Mouse (Mus musculus) forebrain, embryonic 14.5 days (tissue): ENCODE results near the gene Ring1. TPM values are rescaled to one million over a fixed set of nuclear protein-coding genes. Genes with fewer than 3 reads are reported as not detected.
"Not testable (repeated sequence)": the region's sequence is repeated elsewhere in the genome, so short reads cannot be mapped to it uniquely, and the experiment has no call there.

Experiments
- ATAC-seq: fragments of 200-750 bp; cut with Nextera tagmentation; 2 replicates; pipeline ENCODE4 v1.8.0; 2017; ENCODE audit warnings: mild to moderate bottlenecking, moderate library complexity
- DNase-seq: peaks from one replicate; pipeline ENCODE4 v3.0.0-alpha.2; 2015; ENCODE audit warnings: low spot score
- H3K27ac ChIP-seq: fragments of 300-500 bp; sonication (generic); 2 replicates; pipeline ENCODE4 v1.5.1; 2014; ENCODE audit warnings: low read depth, mild to moderate bottlenecking, control low read depth, low read length, moderate library complexity
- H3K27me3 ChIP-seq: fragments of 300-500 bp; sonication (generic); replicated peaks from 2 replicates; pipeline ENCODE4 v1.6.1; 2014; ENCODE audit warnings: low read length, control low read depth, mixed read lengths; ENCODE audit not compliant: control insufficient read depth, insufficient read depth
- H3K36me3 ChIP-seq: fragments of 300-500 bp; sonication (generic); 2 replicates; pipeline ENCODE4 v1.6.1; 2014; ENCODE audit warnings: low read length, control low read depth; ENCODE audit not compliant: control insufficient read depth, insufficient read depth
- H3K4me1 ChIP-seq: fragments of 300-500 bp; sonication (generic); 2 replicates; pipeline ENCODE4 v1.6.1; 2014; ENCODE audit warnings: antibody characterized with exemption, low read length, control low read depth; ENCODE audit not compliant: control insufficient read depth, insufficient read depth
- H3K4me2 ChIP-seq: fragments of 300-500 bp; sonication (generic); 2 replicates; pipeline ENCODE4 v1.6.1; 2014; ENCODE audit warnings: mild to moderate bottlenecking, control low read depth, low read length
- H3K4me3 ChIP-seq: fragments of 300-500 bp; sonication (generic); 2 replicates; pipeline ENCODE4 v1.5.1; 2014; ENCODE audit warnings: low read depth, low read length, control low read depth
- H3K9ac ChIP-seq: fragments of 300-500 bp; sonication (generic); 2 replicates; pipeline ENCODE4 v1.6.1; 2014; ENCODE audit warnings: mild to moderate bottlenecking, low read length, control low read depth, moderate library complexity
- H3K9me3 ChIP-seq: fragments of 300-500 bp; sonication (generic); replicated peaks from 2 replicates; pipeline ENCODE4 v1.6.1; 2016; ENCODE audit warnings: low read length, control low read depth, mixed read lengths; ENCODE audit not compliant: control insufficient read depth
- WGBS: fragments of 180-500 bp; shearing (Covaris S2); extraction: QIAGEN DNeasy Blood & Tissue Kit; methylation state at CpG from one replicate; pipeline ENCODE4 v1.1.7; 2014; 5-methylcytosine and 5-hydroxymethylcytosine counted together
- polyA plus RNA-seq: library from polyadenylated mRNA; unstranded; fragments of >200 nt; fragmentation: Nextera tagmentation; extraction: Ambion mirVana; gene quantifications from 2 replicates; pipeline ENCODE4 v1.2.1, GENCODE M21; 2014

Ring1 gene
- polyA plus RNA-seq, 1 experiment from 2014 or later = 6.7 TPM

GRCm38 (mm10) chr17:33991788-33992664 is 32.5 kb downstream of the Ring1 start:
- 34% methylated on average over 10 of the region's 10 CpGs for WGBS
- peak; percentile 58; the same call in 1 of the 2 replicates for ATAC-seq

GRCm38 (mm10) chr17:33982136-33982535 is 42.3 kb downstream of the Ring1 start:
- not testable (repeated sequence) for H3K36me3 ChIP-seq, H3K9ac ChIP-seq, H3K4me1 ChIP-seq, H3K27ac ChIP-seq, H3K9me3 ChIP-seq, ATAC-seq
- WGBS = 7% methylated on average over 8 of the region's 8 CpGs
- H3K4me2 ChIP-seq = peak overlapping the region; percentile 48
- H3K4me3 ChIP-seq = peak overlapping the region; percentile 42; the same call in 1 of the 2 replicates
- H3K27me3 ChIP-seq = peaks cover 26% of the 10 kb centered on the region
- peak; percentile 68 for DNase-seq

More at GRCm38 (mm10) chr17:33991788-33992664, 32.5 kb downstream of the Ring1 start:
- Histone ChIP-seq H3K27me3 (no peaks in the 10 kb centered on the region), H3K9ac (no peak overlapping the region), H3K36me3 (no peaks in the 10 kb centered on the region), H3K27ac (no peak overlapping the region), H3K9me3 (no peaks in the 10 kb centered on the region), H3K4me3 (no peak overlapping the region), H3K4me2 (no peak overlapping the region), H3K4me1 (no peaks in the 10 kb centered on the region)
- DNase-seq = peak; percentile 92

- H3K4me1 ChIP-seq, H3K36me3 ChIP-seq, H3K9me3 ChIP-seq: not testable (repeated sequence)
- WGBS = under 1% methylated on average over 27 of the region's 27 CpGs
- DNase-seq = peak; percentile 99
- Histone ChIP-seq H3K4me2 (peak overlapping the region; percentile 48), H3K27ac (peak overlapping the region; percentile 77), H3K4me3 (peak overlapping the region; percentile 42), H3K27me3 (peaks cover 26% of the 10 kb centered on the region), H3K9ac (peak overlapping the region; percentile 55; the same call in 1 of the 2 replicates)
- peak; percentile 97 for ATAC-seq
Observed at GRCm38 (mm10) chr17:33981192-33981909, 43.1 kb downstream of the Ring1 start.

GRCm38 (mm10) chr17:33980181-33981035 is 44.1 kb downstream of the Ring1 start:
- peaks cover 26% of the 10 kb centered on the region for H3K27me3 ChIP-seq
- DNase-seq (no peak), ATAC-seq (peak; percentile 4; the same call in 1 of the 2 replicates)
- no peak overlapping the region for H3K4me2 ChIP-seq
- no peaks in the 10 kb centered on the region for H3K9me3 ChIP-seq
- no peak overlapping the region for H3K4me3 ChIP-seq
- no peak overlapping the region for H3K9ac ChIP-seq
- WGBS = 79% methylated on average over 19 of the region's 19 CpGs
- H3K36me3 ChIP-seq = no peaks in the 10 kb centered on the region
- H3K4me1 ChIP-seq = no peaks in the 10 kb centered on the region
- no peak overlapping the region for H3K27ac ChIP-seq

- no peak overlapping the region for H3K4me2 ChIP-seq
- no peak overlapping the region for H3K27ac ChIP-seq
- DNase-seq (no peak), ATAC-seq (no peak)
- peaks cover 26% of the 10 kb centered on the region for H3K27me3 ChIP-seq
- H3K4me3 ChIP-seq = no peak overlapping the region
- H3K9ac ChIP-seq = no peak overlapping the region
- no peaks in the 10 kb centered on the region for H3K9me3 ChIP-seq
- 78% methylated on average over 6 of the region's 6 CpGs for WGBS
- H3K36me3 ChIP-seq = no peaks in the 10 kb centered on the region
- H3K4me1 ChIP-seq = no peaks in the 10 kb centered on the region
Observed at GRCm38 (mm10) chr17:33979512-33980050, 44.9 kb downstream of the Ring1 start.

- H3K4me1 ChIP-seq = no peaks in the 10 kb centered on the region
- peaks cover 26% of the 10 kb centered on the region for H3K27me3 ChIP-seq
- no peak for DNase-seq
Observed at GRCm38 (mm10) chr17:33978631-33979031, 45.8 kb downstream of the Ring1 start.

GRCm38 (mm10) chr17:33977861-33978557 is 46.5 kb downstream of the Ring1 start:
- peak overlapping the region; percentile 42 for H3K4me2 ChIP-seq
- no peak for DNase-seq
- H3K27me3 ChIP-seq = peaks cover 26% of the 10 kb centered on the region
- peak overlapping the region; percentile 47 for H3K9ac ChIP-seq
- H3K36me3 ChIP-seq = no peaks in the 10 kb centered on the region
- peak overlapping the region; percentile 20 for H3K4me3 ChIP-seq
- H3K4me1 ChIP-seq = no peaks in the 10 kb centered on the region
- ATAC-seq = no peak
- H3K9me3 ChIP-seq = no peaks in the 10 kb centered on the region
- no peak overlapping the region for H3K27ac ChIP-seq
- WGBS = 3% methylated on average over 57 of the region's 57 CpGs

More at GRCm38 (mm10) chr17:33978631-33979031, 45.8 kb downstream of the Ring1 start:
- H3K4me3 ChIP-seq = peak overlapping the region; percentile 20
- peak overlapping the region; percentile 47 for H3K9ac ChIP-seq
- no peaks in the 10 kb centered on the region for H3K36me3 ChIP-seq
- no peak for ATAC-seq
- no peaks in the 10 kb centered on the region for H3K9me3 ChIP-seq
- H3K27ac ChIP-seq = no peak overlapping the region
- peak overlapping the region; percentile 42 for H3K4me2 ChIP-seq
- under 1% methylated on average over 11 of the region's 17 CpGs for WGBS

GRCm38 (mm10) chr17:33973572-33973971 is 50.9 kb downstream of the Ring1 start:
- WGBS = 58% methylated on average over 3 of the region's 3 CpGs
- H3K36me3 ChIP-seq = no peaks in the 10 kb centered on the region
- H3K27ac ChIP-seq = no peak overlapping the region
- DNase-seq (no peak), ATAC-seq (no peak)
- H3K4me1 ChIP-seq = no peaks in the 10 kb centered on the region
- no peak overlapping the region for H3K4me2 ChIP-seq
- H3K27me3 ChIP-seq = peaks cover 11% of the 10 kb centered on the region
- no peak overlapping the region for H3K4me3 ChIP-seq
- H3K9ac ChIP-seq = no peak overlapping the region
- no peaks in the 10 kb centered on the region for H3K9me3 ChIP-seq
